Mouse (Mus musculus): ENCODE data around the gene P2ry13.

- 0 out of 2 replicates have a peak, but pooled peaks have one; percentile 6 for TF ChIP-seq CTCF (IDR thresholded peaks at IDR 0.05; ENCODE audit: low read depth)
- TF ChIP-seq EP300 (optimal IDR thresholded peaks at IDR 0.05): no peak
These were observed 6.7 kb downstream of the P2ry13 start for GRCm38 (mm10) chr3:59203802-59204520.

Data from stomach, postnatal 0 days (tissue).